Mouse (Mus musculus): Measurements from ENCODE around the gene Strip2. TPM values are rescaled to one million over a fixed set of nuclear protein-coding genes. Genes with fewer than 3 reads are reported as not detected.

Strip2 gene
- polyA plus RNA-seq, 1 experiment from 2014 or later, result 4.2 TPM

DNA sequence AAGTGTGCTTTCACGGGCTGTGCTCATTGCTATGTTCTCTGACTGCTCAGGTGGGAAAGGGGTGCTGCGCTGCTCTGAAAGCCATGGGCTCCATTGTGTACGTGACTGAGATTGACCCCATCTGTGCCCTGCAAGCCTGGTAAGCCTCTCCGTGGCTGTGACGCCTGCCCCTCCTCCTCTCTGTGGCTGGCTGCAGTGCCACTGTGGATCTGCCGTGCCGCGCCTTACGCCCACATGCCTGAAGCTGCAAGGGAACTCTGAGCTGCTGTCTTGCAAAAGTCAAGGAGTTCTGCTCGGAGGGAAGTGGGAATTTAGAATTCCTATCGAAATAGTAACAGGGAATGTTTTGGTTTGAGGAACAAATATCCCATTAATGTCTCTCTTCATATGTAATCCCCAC, 25.7 kb upstream of the Strip2 start:
- 68% methylated on average over 11 of the region's 11 CpGs for WGBS

GRCm38 (mm10) chr6:29896976-29897375, 19.8 kb upstream of the Strip2 start:
- Histone ChIP-seq H3K4me3 (ENCODE audit: low read depth, low read length) (no peak overlapping the region), H3K27ac (ENCODE audit: low read length) (no peak overlapping the region), H3K9me3 (replicated peaks; ENCODE audit: control insufficient read depth, low read length, poor library complexity, severe bottlenecking) (no peaks in the 10 kb centered on the region), H3K36me3 (ENCODE audit: control insufficient read depth, insufficient read depth, low read length) (peaks cover 9% of the 10 kb centered on the region), H3K27me3 (ENCODE audit: control insufficient read depth, insufficient read depth, low read depth, low read length) (no peaks in the 10 kb centered on the region), H3K9ac (ENCODE audit: low read depth, low read length) (no peak overlapping the region), H3K4me1 (ENCODE audit: control insufficient read depth, insufficient read depth, low read length) (no peaks in the 10 kb centered on the region), H3K4me2 (ENCODE audit: low read length) (no peak overlapping the region)
- ATAC-seq, result no peak
- WGBS, result 91% methylated on average over 3 of the region's 3 CpGs

More for the DNA sequence above, 25.7 kb upstream of the Strip2 start:
- Histone ChIP-seq H3K4me1 (ENCODE audit: control insufficient read depth, insufficient read depth, low read length) (no peaks in the 10 kb centered on the region), H3K27ac (ENCODE audit: low read length) (no peak overlapping the region), H3K4me2 (ENCODE audit: low read length) (no peak overlapping the region), H3K9ac (ENCODE audit: low read depth, low read length) (no peak overlapping the region), H3K36me3 (ENCODE audit: control insufficient read depth, insufficient read depth, low read length) (peaks cover 6% of the 10 kb centered on the region), H3K9me3 (replicated peaks; ENCODE audit: control insufficient read depth, low read length, poor library complexity, severe bottlenecking) (no peaks in the 10 kb centered on the region), H3K27me3 (ENCODE audit: control insufficient read depth, insufficient read depth, low read depth, low read length) (no peaks in the 10 kb centered on the region), H3K4me3 (ENCODE audit: low read depth, low read length) (no peak overlapping the region)
- ATAC-seq, result no peak

DNA sequence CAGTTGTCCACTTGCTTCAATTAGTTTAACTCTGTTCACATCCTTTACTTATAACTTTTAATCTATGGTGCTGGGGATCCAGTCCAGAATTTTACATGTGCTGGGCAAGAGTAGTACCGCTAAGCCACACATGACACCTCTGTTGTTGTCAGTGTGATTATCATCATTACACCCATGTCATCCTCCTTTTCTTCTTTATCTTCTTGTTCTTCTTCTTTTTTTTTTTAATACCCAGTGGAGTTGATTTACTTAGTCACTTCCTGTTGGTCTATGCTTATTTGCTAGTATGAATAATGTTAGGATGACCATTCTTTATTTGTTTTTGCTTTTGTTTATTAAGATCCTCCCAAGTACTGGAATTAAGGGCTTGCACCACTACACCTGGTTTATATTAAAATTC, 15.4 kb upstream of the Strip2 start:
- Histone ChIP-seq H3K9ac (ENCODE audit: low read depth, low read length) (no peak overlapping the region), H3K27me3 (ENCODE audit: control insufficient read depth, insufficient read depth, low read depth, low read length) (no peaks in the 10 kb centered on the region), H3K4me1 (ENCODE audit: control insufficient read depth, insufficient read depth, low read length) (no peaks in the 10 kb centered on the region), H3K9me3 (replicated peaks; ENCODE audit: control insufficient read depth, low read length, poor library complexity, severe bottlenecking) (no peaks in the 10 kb centered on the region), H3K36me3 (ENCODE audit: control insufficient read depth, insufficient read depth, low read length) (peaks cover 7% of the 10 kb centered on the region), H3K4me3 (ENCODE audit: low read depth, low read length) (no peak overlapping the region), H3K4me2 (ENCODE audit: low read length) (no peak overlapping the region), H3K27ac (ENCODE audit: low read length) (no peak overlapping the region)
- 97% methylated on average over 1 of the region's 1 CpGs for WGBS
- ATAC-seq, result no peak

- H3K9me3 ChIP-seq (replicated peaks; ENCODE audit: control insufficient read depth, low read length, poor library complexity, severe bottlenecking), result no peaks in the 10 kb centered on the region
- no peak overlapping the region for H3K4me3 ChIP-seq (ENCODE audit: low read depth, low read length)
- no peaks in the 10 kb centered on the region for H3K27me3 ChIP-seq (ENCODE audit: control insufficient read depth, insufficient read depth, low read depth, low read length)
- peaks cover 9% of the 10 kb centered on the region; the same call in 1 of the 2 replicates for H3K36me3 ChIP-seq (ENCODE audit: control insufficient read depth, insufficient read depth, low read length)
- H3K9ac ChIP-seq (ENCODE audit: low read depth, low read length), result no peak overlapping the region
- H3K4me2 ChIP-seq (ENCODE audit: low read length), result no peak overlapping the region
- no peak for ATAC-seq
- whole genome bisulfite sequencing, result 79% methylated on average over 2 of the region's 2 CpGs
- H3K27ac ChIP-seq (ENCODE audit: low read length), result no peak overlapping the region
- no peaks in the 10 kb centered on the region for H3K4me1 ChIP-seq (ENCODE audit: control insufficient read depth, insufficient read depth, low read length)
These were observed 14.6 kb upstream of the Strip2 start for GRCm38 (mm10) chr6:29902256-29902655.

GRCm38 (mm10) chr6:29903343-29903914, 13.4 kb upstream of the Strip2 start:
- no peaks in the 10 kb centered on the region for H3K27me3 ChIP-seq (ENCODE audit: control insufficient read depth, insufficient read depth, low read depth, low read length)
- WGBS, result 94% methylated on average over 3 of the region's 3 CpGs
- H3K36me3 ChIP-seq (ENCODE audit: control insufficient read depth, insufficient read depth, low read length), result peaks cover 11% of the 10 kb centered on the region
- no peaks in the 10 kb centered on the region for H3K9me3 ChIP-seq (replicated peaks; ENCODE audit: control insufficient read depth, low read length, poor library complexity, severe bottlenecking)
- no peaks in the 10 kb centered on the region for H3K4me1 ChIP-seq (ENCODE audit: control insufficient read depth, insufficient read depth, low read length)
- no peak overlapping the region for H3K9ac ChIP-seq (ENCODE audit: low read depth, low read length)
- no peak overlapping the region for H3K4me3 ChIP-seq (ENCODE audit: low read depth, low read length)
- no peak overlapping the region for H3K4me2 ChIP-seq (ENCODE audit: low read length)
- ATAC-seq, result no peak
- H3K27ac ChIP-seq (ENCODE audit: low read length), result no peak overlapping the region

DNA sequence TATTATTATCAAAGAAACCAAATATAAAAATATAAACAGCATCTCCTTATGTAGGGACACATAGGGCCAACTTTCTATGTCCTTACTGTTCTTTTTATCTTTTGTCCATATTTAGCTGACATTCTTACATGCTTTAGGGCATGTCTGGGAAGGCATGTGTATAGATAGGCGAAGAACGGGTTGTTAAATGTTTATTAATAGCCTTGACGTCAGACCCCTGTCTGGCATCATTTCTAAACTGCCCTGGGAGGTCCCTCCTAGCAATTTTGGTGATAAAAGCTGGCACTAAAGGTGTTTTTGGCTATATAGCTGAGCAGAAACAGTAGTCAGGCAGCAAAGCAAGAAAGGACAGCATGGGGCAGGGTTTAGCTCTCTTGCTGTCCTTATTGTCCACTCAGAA, 12.5 kb upstream of the Strip2 start:
- H3K9me3 ChIP-seq (replicated peaks; ENCODE audit: control insufficient read depth, low read length, poor library complexity, severe bottlenecking), result no peaks in the 10 kb centered on the region
- H3K9ac ChIP-seq (ENCODE audit: low read depth, low read length), result no peak overlapping the region
- WGBS, result 82% methylated on average over 3 of the region's 3 CpGs
- ATAC-seq, result no peak
- H3K4me2 ChIP-seq (ENCODE audit: low read length), result no peak overlapping the region
- no peaks in the 10 kb centered on the region for H3K27me3 ChIP-seq (ENCODE audit: control insufficient read depth, insufficient read depth, low read depth, low read length)
- peaks cover 18% of the 10 kb centered on the region for H3K36me3 ChIP-seq (ENCODE audit: control insufficient read depth, insufficient read depth, low read length)
- H3K4me3 ChIP-seq (ENCODE audit: low read depth, low read length), result no peak overlapping the region
- no peak overlapping the region for H3K27ac ChIP-seq (ENCODE audit: low read length)
- no peaks in the 10 kb centered on the region for H3K4me1 ChIP-seq (ENCODE audit: control insufficient read depth, insufficient read depth, low read length)

GRCm38 (mm10) chr6:29910631-29911030, 6.2 kb upstream of the Strip2 start:
- Histone ChIP-seq H3K4me1 (ENCODE audit: control insufficient read depth, insufficient read depth, low read length) (no peaks in the 10 kb centered on the region), H3K4me3 (ENCODE audit: low read depth, low read length) (no peak overlapping the region), H3K36me3 (ENCODE audit: control insufficient read depth, insufficient read depth, low read length) (peaks cover 16% of the 10 kb centered on the region), H3K27me3 (ENCODE audit: control insufficient read depth, insufficient read depth, low read depth, low read length) (peaks cover 4% of the 10 kb centered on the region), H3K27ac (ENCODE audit: low read length) (no peak overlapping the region), H3K9me3 (replicated peaks; ENCODE audit: control insufficient read depth, low read length, poor library complexity, severe bottlenecking) (no peaks in the 10 kb centered on the region), H3K9ac (ENCODE audit: low read depth, low read length) (no peak overlapping the region), H3K4me2 (ENCODE audit: low read length) (no peak overlapping the region)
- WGBS, result 93% methylated on average over 3 of the region's 3 CpGs
- no peak for ATAC-seq

GRCm38 (mm10) chr6:29913673-29914072, 3.1 kb upstream of the Strip2 start:
- Histone ChIP-seq H3K9ac (ENCODE audit: low read depth, low read length) (no peak overlapping the region), H3K4me2 (ENCODE audit: low read length) (no peak overlapping the region), H3K27ac (ENCODE audit: low read length) (no peak overlapping the region), H3K36me3 (ENCODE audit: control insufficient read depth, insufficient read depth, low read length) (peaks cover 6% of the 10 kb centered on the region), H3K27me3 (ENCODE audit: control insufficient read depth, insufficient read depth, low read depth, low read length) (peaks cover 6% of the 10 kb centered on the region), H3K4me1 (ENCODE audit: control insufficient read depth, insufficient read depth, low read length) (peaks cover 3% of the 10 kb centered on the region; the same call in 1 of the 2 replicates), H3K4me3 (ENCODE audit: low read depth, low read length) (no peak overlapping the region), H3K9me3 (replicated peaks; ENCODE audit: control insufficient read depth, low read length, poor library complexity, severe bottlenecking) (no peaks in the 10 kb centered on the region)
- ATAC-seq, result no peak
- WGBS, result 32% methylated on average over 1 of the region's 1 CpGs

DNA sequence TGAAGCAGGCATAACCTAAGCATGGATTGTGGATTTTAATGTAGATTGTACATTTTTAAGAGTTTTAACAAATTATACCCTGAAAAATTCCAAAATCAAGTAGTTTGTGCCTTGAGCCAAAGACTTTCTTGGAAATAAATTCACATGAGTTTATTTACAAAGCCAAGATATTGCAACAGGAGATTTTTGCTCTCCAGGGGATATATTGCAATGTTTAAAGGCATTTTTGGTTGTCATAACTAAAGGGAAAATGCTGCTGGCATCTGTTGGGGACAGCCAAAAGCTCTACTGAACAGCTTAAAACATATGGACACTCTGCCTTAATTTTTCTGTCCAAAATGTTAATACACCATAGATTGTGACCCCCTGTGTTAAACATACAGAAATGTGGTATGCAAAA, 2.7 kb upstream of the Strip2 start:
- no peaks in the 10 kb centered on the region for H3K9me3 ChIP-seq (replicated peaks; ENCODE audit: control insufficient read depth, low read length, poor library complexity, severe bottlenecking)
- H3K27ac ChIP-seq (ENCODE audit: low read length), result no peak overlapping the region
- peaks cover 2% of the 10 kb centered on the region; the same call in 1 of the 2 replicates for H3K36me3 ChIP-seq (ENCODE audit: control insufficient read depth, insufficient read depth, low read length)
- H3K9ac ChIP-seq (ENCODE audit: low read depth, low read length), result no peak overlapping the region
- H3K27me3 ChIP-seq (ENCODE audit: control insufficient read depth, insufficient read depth, low read depth, low read length), result peaks cover 9% of the 10 kb centered on the region
- no peak overlapping the region for H3K4me3 ChIP-seq (ENCODE audit: low read depth, low read length)
- no peak overlapping the region for H3K4me2 ChIP-seq (ENCODE audit: low read length)
- ATAC-seq, result no peak
- peaks cover 3% of the 10 kb centered on the region; the same call in 1 of the 2 replicates for H3K4me1 ChIP-seq (ENCODE audit: control insufficient read depth, insufficient read depth, low read length)

Measured in midbrain, embryonic 16.5 days (tissue).